Mouse (Mus musculus) heart, adult 2 months (tissue): ENCODE data around the gene Adamts18.

Experiments used
- CTCF ChIP-seq: fragments of 200-600 bp; IDR thresholded peaks from 2 replicates; pipeline ENCODE4 v1.8.1; 2022; ENCODE audit warnings: antibody characterized with exemption, mild to moderate bottlenecking, moderate library complexity
- EP300 ChIP-seq: fragments of 200-500 bp; IDR thresholded peaks from 2 replicates; pipeline ENCODE4 v1.6.1; 2011; ENCODE audit warnings: low read depth, low read length, control low read depth; ENCODE audit not compliant: insufficient read depth
- POLR2A ChIP-seq: fragments of 200-500 bp; IDR thresholded peaks from 2 replicates; pipeline ENCODE4 v1.6.1; 2011; ENCODE audit warnings: mild to moderate bottlenecking, low read depth, low read length, control low read depth; ENCODE audit not compliant: insufficient read depth

DNA sequence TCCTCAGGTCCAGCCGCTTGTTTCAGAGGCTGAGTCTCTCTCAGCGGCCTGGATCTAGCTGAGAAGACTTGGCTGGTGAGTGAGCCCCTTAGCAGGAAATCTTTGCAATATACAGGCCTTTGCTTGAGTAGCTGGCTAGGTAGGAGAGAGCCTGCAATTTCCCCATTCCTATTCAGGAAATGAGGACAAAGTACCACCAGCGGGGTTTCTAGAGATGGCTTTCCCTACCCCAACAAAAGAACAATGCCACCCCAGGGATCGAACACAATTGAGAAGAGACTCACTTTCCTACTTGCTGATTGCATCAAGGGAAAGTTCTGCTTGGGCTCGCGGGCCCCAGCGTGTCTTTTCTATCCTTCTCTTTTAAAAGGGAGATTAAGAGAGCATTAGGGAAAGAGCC lies 35.5 kb upstream of the Adamts18 start:
- TF ChIP-seq CTCF, result no peak
- TF ChIP-seq POLR2A, result no peak
- TF ChIP-seq EP300, result no peak
